Mouse (Mus musculus): ENCODE measurements at regions not wholly inside any gene's neighbourhood (a gene's known extent, or its start where the extent isn't known, plus 50 kb on each side); places are given as distances from the start of the nearest gene placed in this dataset.

- TF ChIP-seq CTCF (IDR thresholded peaks at IDR 0.05; ENCODE audit: borderline replicate concordance, extremely low read depth, insufficient read depth, insufficient read length) (peak; percentile 51; the same call in 1 of the 2 replicates), POLR2A (IDR thresholded peaks at IDR 0.05; ENCODE audit: borderline replicate concordance, extremely low read depth, insufficient read depth, insufficient read length, poor library complexity, severe bottlenecking) (no peak)
These were observed 188.4 kb upstream of the Usp24 start for GRCm38 (mm10) chr4:106127641-106128040.
